ENCODE assay signal across 7 mouse cellular contexts in genomic region chr1:36940381-36940762, GRCm38 (mm10). TPM values are rescaled to one million over a fixed set of nuclear protein-coding genes. Genes with fewer than 3 reads are reported as not detected.
A peak's percentile ranks its signal among the peaks of the same experiment; 100 is the strongest.
DNase-seq lines count a peak whose midpoint lies in the region; ATAC-seq and TF ChIP-seq lines count a peak whose summit lies in the region.

No protein-coding gene starts in this region.

- no peaks in the 10 kb centered on the region for H3K9me3 ChIP-seq in neural tube, embryonic 11.5 days (ENCODE audit: control insufficient read depth, low read length)
- H3K9me3 ChIP-seq in forebrain, embryonic 14.5 days (replicated peaks; ENCODE audit: control insufficient read depth, low read length) = no peaks in the 10 kb centered on the region
- H3K9me3 ChIP-seq in liver, embryonic 13.5 days (replicated peaks) = no peaks in the 10 kb centered on the region
- H3K9me3 ChIP-seq in stomach, postnatal 0 days (ENCODE audit: control insufficient read depth, low read length) = no peaks in the 10 kb centered on the region

- 0 out of 2 replicates have a peak overlapping the region, but pooled peaks have one; percentile 89 for H3K27ac ChIP-seq in neural tube, embryonic 11.5 days (ENCODE audit: low read depth, low read length)
- peak overlapping the region; percentile 92; the same call in 1 of the 2 replicates for H3K27ac ChIP-seq in forebrain, embryonic 14.5 days (ENCODE audit: low read depth, low read length)
- H3K27ac ChIP-seq in liver, embryonic 13.5 days = peak overlapping the region; percentile 94
- H3K27ac ChIP-seq in stomach, postnatal 0 days (replicated peaks) = peak overlapping the region; percentile 90; the same call in 1 of the 2 replicates

- no peaks in the 10 kb centered on the region for H3K36me3 ChIP-seq in neural tube, embryonic 11.5 days (ENCODE audit: control insufficient read depth, insufficient read depth, low read length)
- no peaks in the 10 kb centered on the region for H3K36me3 ChIP-seq in forebrain, embryonic 14.5 days (ENCODE audit: control insufficient read depth, insufficient read depth, low read length)
- H3K36me3 ChIP-seq in liver, embryonic 13.5 days = no peaks in the 10 kb centered on the region
- H3K36me3 ChIP-seq in stomach, postnatal 0 days (ENCODE audit: control insufficient read depth, insufficient read depth, low read length) = no peaks in the 10 kb centered on the region

- DNase-seq in neural tube, embryonic 11.5 days (ENCODE audit: low spot score) = no peak
- DNase-seq in neural tube, embryonic 10.5 days (ENCODE audit: extremely low spot score, low spot score) = no peak
- DNase-seq in forebrain, embryonic 14.5 days (ENCODE audit: low spot score) = no peak
- DNase-seq in liver, embryonic 13.5 days = no peak
- DNase-seq in stomach, postnatal 0 days (ENCODE audit: low spot score) = no peak
- DNase-seq in cerebellum, adult 9-10 months = no peak
- DNase-seq in urinary bladder, postnatal 4 days (ENCODE audit: low spot score in 2 of 2) = no peak

- H3K4me3 ChIP-seq in neural tube, embryonic 11.5 days (ENCODE audit: low read depth, low read length) = peak overlapping the region; percentile 74
- peak overlapping the region; percentile 96 for H3K4me3 ChIP-seq in forebrain, embryonic 14.5 days (ENCODE audit: low read depth, low read length)
- H3K4me3 ChIP-seq in liver, embryonic 13.5 days (replicated peaks) = peak overlapping the region; percentile 100
- peak overlapping the region; percentile 92 for H3K4me3 ChIP-seq in stomach, postnatal 0 days (ENCODE audit: low read depth, low read length)

- peak overlapping the region; percentile 98 for H3K9ac ChIP-seq in neural tube, embryonic 11.5 days (ENCODE audit: low read length)
- peak overlapping the region; percentile 96 for H3K9ac ChIP-seq in forebrain, embryonic 14.5 days (ENCODE audit: low read length)
- peak overlapping the region; percentile 100 for H3K9ac ChIP-seq in liver, embryonic 13.5 days
- H3K9ac ChIP-seq in stomach, postnatal 0 days (ENCODE audit: low read length) = peak overlapping the region; percentile 95

- no peak for TF ChIP-seq CTCF in stomach, postnatal 0 days (IDR thresholded peaks at IDR 0.05; ENCODE audit: low read depth)

- peak overlapping the region; percentile 67 for H3K4me2 ChIP-seq in neural tube, embryonic 11.5 days (ENCODE audit: low read depth)
- H3K4me2 ChIP-seq in forebrain, embryonic 14.5 days (ENCODE audit: low read length) = peak overlapping the region; percentile 57
- H3K4me2 ChIP-seq in liver, embryonic 13.5 days = peak overlapping the region; percentile 82
- peak overlapping the region; percentile 74 for H3K4me2 ChIP-seq in stomach, postnatal 0 days (replicated peaks; ENCODE audit: low read depth)

- ATAC-seq in neural tube, embryonic 11.5 days (ENCODE audit: insufficient read depth, low FRiP score, low TSS enrichment) = no peak
- ATAC-seq in forebrain, embryonic 14.5 days = no peak
- no peak for ATAC-seq in liver, embryonic 13.5 days (ENCODE audit: low read depth)
- no peak for ATAC-seq in stomach, postnatal 0 days (ENCODE audit: low FRiP score, low TSS enrichment)

- 51% methylated on average over 3 of the region's 3 CpGs for WGBS in neural tube, embryonic 11.5 days
- WGBS in forebrain, embryonic 14.5 days = 51% methylated on average over 3 of the region's 3 CpGs
- 28% methylated on average over 3 of the region's 3 CpGs for WGBS in liver, embryonic 13.5 days (ENCODE audit: insufficient replicate concordance)
- 45% methylated on average over 3 of the region's 3 CpGs for WGBS in stomach, postnatal 0 days

- H3K4me1 ChIP-seq in neural tube, embryonic 11.5 days (ENCODE audit: control insufficient read depth, insufficient read depth, low read length) = peaks cover 7% of the 10 kb centered on the region
- peaks cover 16% of the 10 kb centered on the region for H3K4me1 ChIP-seq in forebrain, embryonic 14.5 days (ENCODE audit: control insufficient read depth, insufficient read depth, low read length)
- peaks cover 81% of the 10 kb centered on the region for H3K4me1 ChIP-seq in liver, embryonic 13.5 days (replicated peaks)
- H3K4me1 ChIP-seq in stomach, postnatal 0 days (replicated peaks; ENCODE audit: control insufficient read depth, insufficient read depth) = no peaks in the 10 kb centered on the region

- no peaks in the 10 kb centered on the region for H3K27me3 ChIP-seq in neural tube, embryonic 11.5 days (ENCODE audit: control insufficient read depth, insufficient read depth, low read length)
- H3K27me3 ChIP-seq in forebrain, embryonic 14.5 days (replicated peaks; ENCODE audit: control insufficient read depth, insufficient read depth, low read length) = no peaks in the 10 kb centered on the region
- 0 out of 2 replicates have a peak, but pooled peaks cover 5% of the 10 kb centered on the region for H3K27me3 ChIP-seq in liver, embryonic 13.5 days
- H3K27me3 ChIP-seq in stomach, postnatal 0 days (ENCODE audit: control insufficient read depth, insufficient read depth, low read length) = no peaks in the 10 kb centered on the region

- TF ChIP-seq EP300 in stomach, postnatal 0 days (optimal IDR thresholded peaks at IDR 0.05) = no peak

RNA-seq across cellular contexts. Expression of gene Tmem131, which starts 3.1 kb away (rescaled TPM):
- polyA plus RNA-seq in neural tube, embryonic 11.5 days (2014; fragmentation: Nextera tagmentation; extraction: Ambion mirVana) = 19.3 and 19.5 TPM in 2 replicates
- 12.2 and 14.2 TPM in 2 replicates for polyA plus RNA-seq in forebrain, embryonic 14.5 days (2014; fragmentation: Nextera tagmentation; extraction: Ambion mirVana)
- 6.5 and 8.7 TPM in 2 replicates for polyA plus RNA-seq in liver, embryonic 13.5 days (2015; fragmentation: Nextera tagmentation; extraction: Ambion mirVana)
- polyA plus RNA-seq in stomach, postnatal 0 days (2015; fragmentation: Nextera tagmentation; extraction: Ambion mirVana) = 6.1 and 6.8 TPM in 2 replicates
